Mouse (Mus musculus): ENCODE results near the gene Itch. TPM values are rescaled to one million over a fixed set of nuclear protein-coding genes. Genes with fewer than 3 reads are reported as not detected.

Gene Itch
- polyA plus RNA-seq, 1 experiment from 2014 or later: 46.6 TPM

GRCm38 (mm10) chr2:155224721-155225120 is 91.4 kb downstream of the Itch start:
- Histone ChIP-seq H3K4me3 (no peak overlapping the region), H3K9me3 (no peaks in the 10 kb centered on the region), H3K9ac (no peak overlapping the region), H3K4me1 (replicated peaks) (no peaks in the 10 kb centered on the region), H3K27me3 (no peaks in the 10 kb centered on the region), H3K4me2 (no peak overlapping the region), H3K36me3 (peaks cover 78% of the 10 kb centered on the region), H3K27ac (no peak overlapping the region)
- 93% methylated on average over 7 of the region's 7 CpGs for WGBS
- ATAC-seq (ENCODE audit: low FRiP score): no peak

- ATAC-seq (ENCODE audit: low FRiP score): peak; percentile 92
- Histone ChIP-seq H3K4me1 (replicated peaks) (peaks cover 34% of the 10 kb centered on the region), H3K36me3 (peaks cover 2% of the 10 kb centered on the region), H3K27ac (peak overlapping the region; percentile 93), H3K4me3 (peak overlapping the region; percentile 90), H3K27me3 (no peaks in the 10 kb centered on the region), H3K4me2 (peak overlapping the region; percentile 92), H3K9me3 (no peaks in the 10 kb centered on the region), H3K9ac (peak overlapping the region; percentile 91)
- WGBS: 4% methylated on average over 13 of the region's 13 CpGs
Measured at GRCm38 (mm10) chr2:155235746-155236361, 102.5 kb downstream of the Itch start.

- H3K9me3 ChIP-seq: no peaks in the 10 kb centered on the region
- H3K27me3 ChIP-seq: no peaks in the 10 kb centered on the region
- H3K27ac ChIP-seq: peak within 1 kb of the TSS; percentile 93
- H3K36me3 ChIP-seq: peaks cover 9% of the 10 kb centered on the region
- H3K4me3 ChIP-seq: peak within 1 kb of the TSS; percentile 90
- peak within 1 kb of the TSS; percentile 91 for H3K9ac ChIP-seq
- H3K4me2 ChIP-seq: peak within 1 kb of the TSS; percentile 92
- under 1% methylated on average over 50 of the region's 50 CpGs for WGBS
- H3K4me1 ChIP-seq (replicated peaks): peaks cover 35% of the 10 kb centered on the region
- ATAC-seq (ENCODE audit: low FRiP score): peak; percentile 100
Measured at GRCm38 (mm10) chr2:155236362-155236992, 103.2 kb downstream of the Itch start, which contains the start of gene Dynlrb1. Gene Dynlrb1 (plus strand): TSS chr2:155236533.

- peak overlapping the region; percentile 91 for H3K9ac ChIP-seq
- no peaks in the 10 kb centered on the region for H3K27me3 ChIP-seq
- no peak overlapping the region for H3K27ac ChIP-seq
- ATAC-seq (ENCODE audit: low FRiP score): no peak
- 28% methylated on average over 4 of the region's 4 CpGs for WGBS
- peak overlapping the region; percentile 90 for H3K4me3 ChIP-seq
- peaks cover 35% of the 10 kb centered on the region for H3K4me1 ChIP-seq (replicated peaks)
- peak overlapping the region; percentile 92 for H3K4me2 ChIP-seq
- no peaks in the 10 kb centered on the region for H3K9me3 ChIP-seq
- H3K36me3 ChIP-seq: peaks cover 11% of the 10 kb centered on the region
Measured at GRCm38 (mm10) chr2:155237276-155237675, 104.0 kb downstream of the Itch start.

- Histone ChIP-seq H3K4me1 (replicated peaks) (peaks cover 28% of the 10 kb centered on the region), H3K9ac (no peak overlapping the region), H3K9me3 (no peaks in the 10 kb centered on the region), H3K36me3 (peaks cover 48% of the 10 kb centered on the region), H3K4me3 (no peak overlapping the region), H3K27me3 (no peaks in the 10 kb centered on the region), H3K4me2 (no peak overlapping the region), H3K27ac (no peak overlapping the region)
- no peak for ATAC-seq (ENCODE audit: low FRiP score)
- 82% methylated on average over 4 of the region's 4 CpGs for WGBS
Measured at GRCm38 (mm10) chr2:155240915-155241314, 107.6 kb downstream of the Itch start.

- ATAC-seq (ENCODE audit: low FRiP score): no peak
- H3K9me3 ChIP-seq: no peaks in the 10 kb centered on the region
- no peaks in the 10 kb centered on the region for H3K27me3 ChIP-seq
- H3K4me2 ChIP-seq: no peak overlapping the region
- H3K9ac ChIP-seq: no peak overlapping the region
- no peak overlapping the region for H3K27ac ChIP-seq
- H3K36me3 ChIP-seq: peaks cover 62% of the 10 kb centered on the region
- peaks cover 24% of the 10 kb centered on the region for H3K4me1 ChIP-seq (replicated peaks)
- H3K4me3 ChIP-seq: no peak overlapping the region
- 95% methylated on average over 7 of the region's 7 CpGs for WGBS
Measured at GRCm38 (mm10) chr2:155242296-155242855, 109.1 kb downstream of the Itch start.

- 95% methylated on average over 4 of the region's 4 CpGs for WGBS
- no peak overlapping the region for H3K4me3 ChIP-seq
- H3K4me2 ChIP-seq: no peak overlapping the region
- no peak for ATAC-seq (ENCODE audit: low FRiP score)
- H3K9ac ChIP-seq: no peak overlapping the region
- H3K36me3 ChIP-seq: peaks cover 95% of the 10 kb centered on the region
- no peak overlapping the region for H3K27ac ChIP-seq
- H3K9me3 ChIP-seq: no peaks in the 10 kb centered on the region
- no peaks in the 10 kb centered on the region for H3K4me1 ChIP-seq (replicated peaks)
- no peaks in the 10 kb centered on the region for H3K27me3 ChIP-seq
Measured at GRCm38 (mm10) chr2:155246231-155246630, 112.9 kb downstream of the Itch start.

- no peaks in the 10 kb centered on the region for H3K9me3 ChIP-seq
- ATAC-seq (ENCODE audit: low FRiP score): no peak
- H3K4me3 ChIP-seq: no peak overlapping the region
- H3K9ac ChIP-seq: no peak overlapping the region
- H3K36me3 ChIP-seq: peaks cover 89% of the 10 kb centered on the region
- H3K27me3 ChIP-seq: no peaks in the 10 kb centered on the region
- H3K27ac ChIP-seq: no peak overlapping the region
- 92% methylated on average over 1 of the region's 1 CpGs for WGBS
- H3K4me1 ChIP-seq (replicated peaks): no peaks in the 10 kb centered on the region
- no peak overlapping the region for H3K4me2 ChIP-seq
Measured at GRCm38 (mm10) chr2:155248206-155248605, 114.9 kb downstream of the Itch start.

GRCm38 (mm10) chr2:155248718-155249117 is 115.4 kb downstream of the Itch start:
- Histone ChIP-seq H3K9me3 (no peaks in the 10 kb centered on the region), H3K9ac (no peak overlapping the region), H3K4me3 (no peak overlapping the region), H3K27ac (no peak overlapping the region), H3K36me3 (peaks cover 84% of the 10 kb centered on the region), H3K27me3 (no peaks in the 10 kb centered on the region), H3K4me2 (no peak overlapping the region), H3K4me1 (replicated peaks) (no peaks in the 10 kb centered on the region)
- WGBS: 88% methylated on average over 2 of the region's 2 CpGs
- ATAC-seq (ENCODE audit: low FRiP score): no peak

GRCm38 (mm10) chr2:155249588-155249987 is 116.3 kb downstream of the Itch start:
- Histone ChIP-seq H3K4me2 (no peak overlapping the region), H3K27me3 (no peaks in the 10 kb centered on the region), H3K9ac (no peak overlapping the region), H3K27ac (no peak overlapping the region), H3K36me3 (peaks cover 75% of the 10 kb centered on the region), H3K9me3 (no peaks in the 10 kb centered on the region), H3K4me1 (replicated peaks) (no peaks in the 10 kb centered on the region), H3K4me3 (no peak overlapping the region)
- ATAC-seq (ENCODE audit: low FRiP score): no peak
- WGBS: 97% methylated on average over 5 of the region's 5 CpGs

- Histone ChIP-seq H3K9ac (no peak overlapping the region), H3K4me3 (no peak overlapping the region), H3K27me3 (no peaks in the 10 kb centered on the region), H3K4me1 (replicated peaks) (no peaks in the 10 kb centered on the region), H3K27ac (no peak overlapping the region), H3K4me2 (no peak overlapping the region), H3K9me3 (no peaks in the 10 kb centered on the region), H3K36me3 (no peaks in the 10 kb centered on the region)
- no peak for ATAC-seq (ENCODE audit: low FRiP score)
- 95% methylated on average over 6 of the region's 6 CpGs for WGBS
Measured at GRCm38 (mm10) chr2:155265526-155265925, 132.2 kb downstream of the Itch start.

GRCm38 (mm10) chr2:155266896-155267295 is 133.6 kb downstream of the Itch start:
- no peak overlapping the region for H3K4me3 ChIP-seq
- ATAC-seq (ENCODE audit: low FRiP score): no peak
- WGBS: 88% methylated on average over 5 of the region's 5 CpGs

GRCm38 (mm10) chr2:155271957-155272356 is 138.6 kb downstream of the Itch start:
- H3K27ac ChIP-seq: no peak overlapping the region
- H3K9me3 ChIP-seq: no peaks in the 10 kb centered on the region
- no peak for ATAC-seq (ENCODE audit: low FRiP score)
- H3K9ac ChIP-seq: no peak overlapping the region
- WGBS: 86% methylated on average over 6 of the region's 6 CpGs
- H3K36me3 ChIP-seq: no peaks in the 10 kb centered on the region
- peaks cover 1% of the 10 kb centered on the region for H3K4me1 ChIP-seq (replicated peaks)
- H3K4me3 ChIP-seq: no peak overlapping the region
- H3K4me2 ChIP-seq: no peak overlapping the region
- no peaks in the 10 kb centered on the region for H3K27me3 ChIP-seq

More at GRCm38 (mm10) chr2:155266896-155267295, 133.6 kb downstream of the Itch start:
- Histone ChIP-seq H3K9me3 (no peaks in the 10 kb centered on the region), H3K27ac (no peak overlapping the region), H3K36me3 (no peaks in the 10 kb centered on the region), H3K4me1 (replicated peaks) (no peaks in the 10 kb centered on the region), H3K27me3 (no peaks in the 10 kb centered on the region), H3K4me2 (no peak overlapping the region), H3K9ac (no peak overlapping the region)

Data from hindbrain, embryonic 13.5 days (tissue).